In the genomic region with DNA sequence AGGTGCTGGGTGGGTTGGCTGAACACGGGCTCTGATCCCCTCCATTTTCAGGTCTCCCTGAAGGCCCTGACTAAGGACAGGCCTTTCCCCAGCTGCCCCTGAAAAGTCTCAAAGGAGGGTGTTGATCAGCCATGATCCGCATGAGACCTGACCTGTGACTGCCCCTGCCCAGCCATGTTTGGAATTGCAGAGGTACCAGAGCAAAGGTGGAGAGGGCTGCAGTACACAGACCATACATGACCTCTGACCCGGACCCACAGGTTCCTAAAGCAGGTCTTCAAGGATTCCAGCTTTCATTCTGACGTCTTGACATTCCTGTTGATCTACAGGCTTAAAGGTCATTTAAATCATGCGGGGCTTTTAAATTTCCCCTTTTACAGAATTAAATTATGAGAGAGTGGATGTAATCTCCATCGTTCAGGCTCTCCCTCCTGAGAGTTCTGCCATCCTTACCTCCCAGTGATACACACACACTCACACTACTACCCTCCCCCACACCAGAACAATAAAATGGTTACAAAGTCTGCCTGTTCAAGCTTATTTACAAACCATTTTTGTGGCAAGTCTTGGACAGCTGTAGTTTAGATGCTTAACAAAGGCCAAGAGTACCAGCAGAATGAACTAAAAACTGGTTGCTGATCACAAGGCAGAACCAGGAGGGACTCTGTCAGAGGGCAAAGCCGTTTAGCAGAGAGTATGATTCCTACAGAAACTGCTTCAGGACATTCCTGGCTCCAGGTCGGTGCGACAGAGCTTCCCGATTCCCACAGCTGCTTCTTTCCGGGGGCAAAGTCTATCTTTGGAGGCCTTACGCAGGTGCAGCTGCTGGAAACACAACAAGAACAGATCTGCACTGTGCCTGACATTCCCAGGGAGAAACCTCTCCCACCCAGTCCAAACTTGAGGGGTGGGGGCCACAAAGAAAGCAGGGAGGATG, we compare ENCODE assay signal across 16 mouse cellular contexts. TPM values are rescaled to one million over a fixed set of nuclear protein-coding genes. Genes with fewer than 3 reads are reported as not detected.
A peak's percentile ranks its signal among the peaks of the same experiment; 100 is the strongest.
DNase-seq lines count a peak whose midpoint lies in the region; ATAC-seq and TF ChIP-seq lines count a peak whose summit lies in the region.
"Had no signal": no experiment of that assay in that cellular context is flagged by ENCODE, and none has a peak within 500 bp of the region (broad histone marks: within the 10 kb centered on the region; RNA-seq: fewer than 3 reads in every experiment).

No protein-coding gene starts in this region.

- no peaks in the 10 kb centered on the region for H3K36me3 ChIP-seq in intestine, postnatal 0 days (ENCODE audit: control insufficient read depth, insufficient read depth)
- no peaks in the 10 kb centered on the region for H3K36me3 ChIP-seq in kidney, embryonic 15.5 days
- no peaks in the 10 kb centered on the region for H3K36me3 ChIP-seq in small intestine, adult 2 months (ENCODE audit: control insufficient read depth, insufficient read depth, low read length)
- no peaks in the 10 kb centered on the region for H3K36me3 ChIP-seq in forebrain, embryonic 10.5 days (replicated peaks)
- H3K36me3 ChIP-seq: embryonic facial prominence, embryonic 15.5 days; forebrain, embryonic 12.5 days; heart, embryonic 13.5 days; limb, embryonic 12.5 days; midbrain, embryonic 15.5 days had no signal

- no peak overlapping the region for H3K4me3 ChIP-seq in intestine, postnatal 0 days (ENCODE audit: low read depth, low read length)
- H3K4me3 ChIP-seq in kidney, embryonic 15.5 days (replicated peaks) = no peak overlapping the region
- H3K4me3 ChIP-seq in small intestine, adult 2 months (ENCODE audit: low read depth, low read length) = no peak overlapping the region
- no peak overlapping the region for H3K4me3 ChIP-seq in forebrain, embryonic 10.5 days
- H3K4me3 ChIP-seq: embryonic facial prominence, embryonic 15.5 days; forebrain, embryonic 12.5 days; heart, embryonic 13.5 days; limb, embryonic 12.5 days; midbrain, embryonic 15.5 days had no signal

- H3K4me2 ChIP-seq in intestine, postnatal 0 days (replicated peaks; ENCODE audit: low read depth) = peak overlapping the region; percentile 48
- H3K4me2 ChIP-seq in kidney, embryonic 15.5 days = no peak overlapping the region
- H3K4me2 ChIP-seq: embryonic facial prominence, embryonic 15.5 days; forebrain, embryonic 12.5 days; heart, embryonic 13.5 days; limb, embryonic 12.5 days; midbrain, embryonic 15.5 days had no signal

- DNase-seq in liver (peak; percentile 27), adipocyte (ENCODE audit: low spot score) (no peak)
- no peak for DNase-seq in forebrain, embryonic 10.5 days (ENCODE audit: extremely low spot score, low spot score)
- DNase-seq in urinary bladder, adult 18-20 months (ENCODE audit: low spot score in 2 of 2) = no peak
- no peak for DNase-seq in adrenal gland, adult 8-10 months
- DNase-seq: cerebellum, adult 8-10 months; thymus, postnatal 14 days had no signal

- H3K4me1 ChIP-seq in intestine, postnatal 0 days (replicated peaks; ENCODE audit: control insufficient read depth, insufficient read depth, low read length) = peaks cover 15% of the 10 kb centered on the region
- peaks cover 41% of the 10 kb centered on the region for H3K4me1 ChIP-seq in kidney, embryonic 15.5 days
- peaks cover 26% of the 10 kb centered on the region; the same call in 1 of the 2 replicates for H3K4me1 ChIP-seq in small intestine, adult 2 months (ENCODE audit: control insufficient read depth, insufficient read depth, insufficient read length, low read length)
- H3K4me1 ChIP-seq in forebrain, embryonic 10.5 days = peaks cover 14% of the 10 kb centered on the region
- H3K4me1 ChIP-seq: embryonic facial prominence, embryonic 15.5 days; forebrain, embryonic 12.5 days; midbrain, embryonic 15.5 days had no signal

- TF ChIP-seq POLR2A in small intestine, adult 2 months (IDR thresholded peaks at IDR 0.05; ENCODE audit: low read depth, low read length) = no peak; the same call in 1 of the 2 replicates

- H3K27ac ChIP-seq in intestine, postnatal 0 days (ENCODE audit: low read depth, low read length) = peak overlapping the region; percentile 95
- H3K27ac ChIP-seq in kidney, embryonic 15.5 days = peak overlapping the region; percentile 49
- H3K27ac ChIP-seq in small intestine, adult 2 months (ENCODE audit: insufficient read depth, low read depth, low read length) = peak overlapping the region; percentile 99
- no peak overlapping the region for H3K27ac ChIP-seq in forebrain, embryonic 10.5 days
- H3K27ac ChIP-seq: embryonic facial prominence, embryonic 15.5 days; forebrain, embryonic 12.5 days; heart, embryonic 13.5 days; hindbrain, postnatal 0 days; limb, embryonic 12.5 days; midbrain, embryonic 15.5 days had no signal

- WGBS in intestine, postnatal 0 days = 29% methylated on average over 12 of the region's 12 CpGs
- WGBS in kidney, embryonic 15.5 days = 53% methylated on average over 12 of the region's 12 CpGs
- WGBS in small intestine, adult 2 months = 29% methylated on average over 12 of the region's 12 CpGs
- 70% methylated on average over 12 of the region's 12 CpGs for WGBS in forebrain, embryonic 10.5 days

- H3K27me3 ChIP-seq in intestine, postnatal 0 days (replicated peaks; ENCODE audit: control insufficient read depth, insufficient read depth, low read length) = no peaks in the 10 kb centered on the region
- no peaks in the 10 kb centered on the region for H3K27me3 ChIP-seq in kidney, embryonic 15.5 days
- H3K27me3 ChIP-seq in small intestine, adult 2 months (ENCODE audit: control insufficient read depth, insufficient read depth, low read length) = no peaks in the 10 kb centered on the region
- no peaks in the 10 kb centered on the region for H3K27me3 ChIP-seq in forebrain, embryonic 10.5 days (ENCODE audit: poor library complexity, severe bottlenecking)
- H3K27me3 ChIP-seq: embryonic facial prominence, embryonic 15.5 days; forebrain, embryonic 12.5 days; heart, embryonic 13.5 days; midbrain, embryonic 15.5 days had no signal

- ATAC-seq in intestine, postnatal 0 days = peak; percentile 94
- no peak for ATAC-seq in kidney, embryonic 15.5 days (replicated peaks; ENCODE audit: low FRiP score)
- ATAC-seq: hindbrain, postnatal 0 days; midbrain, embryonic 15.5 days had no signal

- no peaks in the 10 kb centered on the region for H3K9me3 ChIP-seq in intestine, postnatal 0 days (ENCODE audit: control insufficient read depth)
- H3K9me3 ChIP-seq in kidney, embryonic 15.5 days (replicated peaks) = no peaks in the 10 kb centered on the region
- no peaks in the 10 kb centered on the region for H3K9me3 ChIP-seq in forebrain, embryonic 10.5 days
- H3K9me3 ChIP-seq: embryonic facial prominence, embryonic 15.5 days; forebrain, embryonic 12.5 days; heart, embryonic 13.5 days; limb, embryonic 12.5 days; midbrain, embryonic 15.5 days had no signal

- H3K9ac ChIP-seq in intestine, postnatal 0 days (ENCODE audit: low read depth, low read length) = peak overlapping the region; percentile 22; the same call in 1 of the 2 replicates
- H3K9ac ChIP-seq in kidney, embryonic 15.5 days = no peak overlapping the region
- H3K9ac ChIP-seq: embryonic facial prominence, embryonic 15.5 days; forebrain, embryonic 12.5 days; heart, embryonic 13.5 days; limb, embryonic 12.5 days; midbrain, embryonic 15.5 days had no signal

- TF ChIP-seq CTCF in intestine, postnatal 0 days (IDR thresholded peaks at IDR 0.05; ENCODE audit: low read depth) = no peak
- TF ChIP-seq CTCF in small intestine, adult 2 months (IDR thresholded peaks at IDR 0.05; ENCODE audit: extremely low read depth, insufficient read length, insufficient replicate concordance, low read depth, low read length) = no peak

RNA-seq across cellular contexts. Expression of a gene that starts 28.4 kb away (rescaled TPM):
- 363 and 364 TPM in 2 replicates for polyA plus RNA-seq in intestine, postnatal 0 days (2015; fragmentation: Nextera tagmentation; extraction: Ambion mirVana)
- polyA plus RNA-seq in kidney, embryonic 15.5 days (2015; fragmentation: Nextera tagmentation; extraction: Ambion mirVana) = 543 and 552 TPM in 2 replicates
- polyA plus RNA-seq in small intestine, adult 2 months (2012; rRNA removed) = 137 and 230 TPM in 2 replicates
- polyA plus RNA-seq in forebrain, embryonic 10.5 days (2016; fragmentation: Nextera tagmentation; extraction: Ambion mirVana) = 647 and 664 TPM in 2 replicates
- total RNA-seq in adrenal gland, adult 8-10 months (2022) = 100 to 1,000 TPM; 868 to 952 (median 900) TPM
